Comparison of ENCODE assay signal across 16 mouse cellular contexts in the genomic region with DNA sequence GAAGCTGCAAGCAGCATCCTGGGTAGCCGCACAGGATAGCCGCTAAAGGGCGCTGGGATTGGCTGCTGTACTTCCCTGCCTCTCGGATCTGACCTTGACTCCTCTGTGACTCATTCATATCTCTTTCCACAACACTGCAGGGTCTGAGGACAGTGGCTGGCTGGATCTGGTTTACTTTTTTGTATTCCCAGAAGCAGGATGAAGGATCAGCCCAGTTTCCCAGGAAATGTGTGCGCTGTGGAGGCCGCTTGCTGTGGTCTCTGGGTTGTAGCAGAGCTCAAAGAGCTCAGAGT. TPM values are rescaled to one million over a fixed set of nuclear protein-coding genes. Genes with fewer than 3 reads are reported as not detected.
A peak's percentile ranks its signal among the peaks of the same experiment; 100 is the strongest.
DNase-seq lines count a peak whose midpoint lies in the region; ATAC-seq and TF ChIP-seq lines count a peak whose summit lies in the region.
"Had no signal": no experiment of that assay in that cellular context is flagged by ENCODE, and none has a peak within 500 bp of the region (broad histone marks: within the 10 kb centered on the region; RNA-seq: fewer than 3 reads in every experiment).

No protein-coding gene starts in this region.

- H3K27me3 ChIP-seq in intestine, embryonic 16.5 days (replicated peaks; ENCODE audit: control insufficient read depth, insufficient read depth, low read length): no peaks in the 10 kb centered on the region
- H3K27me3 ChIP-seq in intestine, embryonic 15.5 days (replicated peaks): no peaks in the 10 kb centered on the region
- no peaks in the 10 kb centered on the region for H3K27me3 ChIP-seq in limb, embryonic 10.5 days (ENCODE audit: low read depth, poor library complexity, severe bottlenecking)
- H3K27me3 ChIP-seq: lung, embryonic 15.5 days had no signal

- no peak overlapping the region for H3K27ac ChIP-seq in intestine, embryonic 16.5 days (ENCODE audit: low read length)
- no peak overlapping the region for H3K27ac ChIP-seq in intestine, embryonic 15.5 days
- H3K27ac ChIP-seq in ES-E14 (ENCODE audit: insufficient read depth, low read depth, low read length, poor library complexity, severe bottlenecking): peak overlapping the region; percentile 71
- 0 out of 2 replicates have a peak overlapping the region, but pooled peaks have one; percentile 22 for H3K27ac ChIP-seq in limb, embryonic 10.5 days
- H3K27ac ChIP-seq: left cerebral cortex, adult 2 months had no signal

- DNase-seq in 3T3-L1 (ENCODE audit: low read depth, low spot score): peak; percentile 32
- DNase-seq in ES-E14 (ENCODE audit: low read depth, low spot score): peak; percentile 59
- no peak for DNase-seq in limb, embryonic 10.5 days (ENCODE audit: low spot score)
- no peak for DNase-seq in spleen, postnatal 14 days (ENCODE audit: low spot score in 2 of 2)
- DNase-seq in spleen, adult 18-20 months: no peak
- DNase-seq: cerebellum, adult 9-10 months; heart, postnatal 14 days; kidney, adult 11 months; midbrain, embryonic 14.5 days; thymus, postnatal 14 days had no signal

- H3K4me1 ChIP-seq in intestine, embryonic 16.5 days (ENCODE audit: control insufficient read depth, insufficient read depth, low read length): 0 out of 2 replicates have a peak, but pooled peaks cover 7% of the 10 kb centered on the region
- H3K4me1 ChIP-seq in intestine, embryonic 15.5 days (replicated peaks): peaks cover 22% of the 10 kb centered on the region
- H3K4me1 ChIP-seq in ES-E14 (ENCODE audit: control insufficient read depth in 2 of 2, insufficient read depth in 2 of 2, low read length in 2 of 2, poor library complexity in 1 of 2): peaks cover 4 to 16% of the 10 kb centered on the region in 2 experiments; a peak in 3 of 4 replicates
- H3K4me1 ChIP-seq in limb, embryonic 10.5 days: peaks cover 28% of the 10 kb centered on the region

- no peak overlapping the region for H3K4me2 ChIP-seq in intestine, embryonic 16.5 days (ENCODE audit: low read depth, low read length)
- no peak overlapping the region for H3K4me2 ChIP-seq in intestine, embryonic 15.5 days (replicated peaks)
- H3K4me2 ChIP-seq: lung, embryonic 15.5 days had no signal

- in situ Hi-C loops in ES-E14 (cut with MboI; ENCODE audit: low sequenced_read_pairs in 2 of 2, unreplicated experiment in 2 of 2): loop anchor here in 1 of 2 experiments (10.0 kb wide), 1 partner anchor 305 kb away; no protein-coding TSS in a partner anchor

- 68% methylated on average over 6 of the region's 6 CpGs for WGBS in intestine, embryonic 16.5 days
- WGBS in intestine, embryonic 15.5 days: 74% methylated on average over 6 of the region's 6 CpGs
- 93% methylated on average over 6 of the region's 6 CpGs for whole genome bisulfite sequencing in limb, embryonic 10.5 days

- H3K36me3 ChIP-seq in intestine, embryonic 16.5 days (ENCODE audit: control insufficient read depth, insufficient read depth, low read length): no peaks in the 10 kb centered on the region
- no peaks in the 10 kb centered on the region for H3K36me3 ChIP-seq in intestine, embryonic 15.5 days
- H3K36me3 ChIP-seq in ES-E14 (ENCODE audit: control insufficient read depth, insufficient read depth, low read length, poor library complexity, severe bottlenecking): no peaks in the 10 kb centered on the region
- no peaks in the 10 kb centered on the region for H3K36me3 ChIP-seq in limb, embryonic 10.5 days
- H3K36me3 ChIP-seq: lung, embryonic 15.5 days had no signal

- no peaks in the 10 kb centered on the region for H3K9me3 ChIP-seq in intestine, embryonic 16.5 days (ENCODE audit: control insufficient read depth, low read length)
- no peaks in the 10 kb centered on the region for H3K9me3 ChIP-seq in intestine, embryonic 15.5 days
- no peaks in the 10 kb centered on the region for H3K9me3 ChIP-seq in ES-E14 (ENCODE audit: control insufficient read depth, insufficient read depth, low read depth, low read length)
- no peaks in the 10 kb centered on the region for H3K9me3 ChIP-seq in limb, embryonic 10.5 days (replicated peaks)
- H3K9me3 ChIP-seq: lung, embryonic 15.5 days had no signal

- ATAC-seq in intestine, embryonic 16.5 days: peak; percentile 27; the same call in 1 of the 2 replicates
- no peak for ATAC-seq in intestine, embryonic 15.5 days
- ATAC-seq in erythroblast, adult 5-6 weeks (replicated peaks; ENCODE audit: low FRiP score, poor library complexity, severe bottlenecking): no peak
- ATAC-seq: CD4-positive, CD25-positive, alpha-beta regulatory T cell, adult 4 months had no signal

- H3K4me3 ChIP-seq in intestine, embryonic 16.5 days (ENCODE audit: low read length): no peak overlapping the region
- no peak overlapping the region for H3K4me3 ChIP-seq in intestine, embryonic 15.5 days (replicated peaks)
- H3K4me3 ChIP-seq in ES-E14 (ENCODE audit: insufficient read depth in 1 of 2, low read depth in 1 of 2, low read length in 2 of 2, poor library complexity in 1 of 2, severe bottlenecking in 1 of 2): no peak overlapping the region
- no peak overlapping the region for H3K4me3 ChIP-seq in limb, embryonic 10.5 days
- H3K4me3 ChIP-seq: left cerebral cortex, adult 2 months; lung, embryonic 15.5 days had no signal

- no peak overlapping the region for H3K9ac ChIP-seq in intestine, embryonic 16.5 days (ENCODE audit: low read depth, low read length)
- H3K9ac ChIP-seq in intestine, embryonic 15.5 days: no peak overlapping the region
- H3K9ac ChIP-seq in ES-E14 (ENCODE audit: insufficient read depth, low read depth, low read length, poor library complexity, severe bottlenecking): no peak overlapping the region
- H3K9ac ChIP-seq: lung, embryonic 15.5 days had no signal

TF ChIP-seq in ES-E14, 5 proteins besides CTCF, POLR2A, EP300 and RAD21:
- no peak for TF ChIP-seq ZC3H11A (IDR thresholded peaks at IDR 0.05; ENCODE audit: borderline replicate concordance, low read depth, low read length)
- no peak for TF ChIP-seq ZNF384 (IDR thresholded peaks at IDR 0.05; ENCODE audit: low read depth, low read length)
- no peak for TF ChIP-seq MAFK (IDR thresholded peaks at IDR 0.05; ENCODE audit: insufficient read depth, low read depth, low read length)
- TF ChIP-seq CHD2 (IDR thresholded peaks at IDR 0.05; ENCODE audit: low read depth, low read length): no peak
- TF ChIP-seq HCFC1 (IDR thresholded peaks at IDR 0.05; ENCODE audit: borderline replicate concordance, insufficient read depth, low read length): no peak
TF ChIP-seq in ES-E14: peak in this region for 0.

RNA-seq across cellular contexts. Expression of gene Slc25a33, which starts 26.0 kb away (rescaled TPM):
- polyA plus RNA-seq in intestine, embryonic 16.5 days (2015; fragmentation: Nextera tagmentation; extraction: Ambion mirVana): 6.8 and 9.1 TPM in 2 replicates
- 9.5 and 10.3 TPM in 2 replicates for polyA plus RNA-seq in intestine, embryonic 15.5 days (2015; fragmentation: Nextera tagmentation; extraction: Ambion mirVana)
- 11.5 and 12.2 TPM in 2 replicates for total RNA-seq in ES-E14 (2012; rRNA removed)
- polyA plus RNA-seq in limb, embryonic 10.5 days (2016; fragmentation: Nextera tagmentation; extraction: Ambion mirVana): 24.5 and 25.4 TPM in 2 replicates
- not detected in 2 replicates for total RNA-seq in erythroblast, adult 5-6 weeks (2015; ENCODE audit: low replicate concordance)
- not detected in 2 replicates for total RNA-seq in erythroblast, adult 5-6 weeks (2017; ENCODE audit: low replicate concordance)

Comparison
In these comparisons a context has a peak if more than half of its experiments do, and no peak if none do; other contexts are left out.
1. H3K27ac ChIP-seq: peak in ES-E14 (single experiment) and limb, embryonic 10.5 days (single experiment); none in intestine, embryonic 16.5 days (single experiment) and intestine, embryonic 15.5 days (single experiment).
2. DNase-seq: peak in 3T3-L1 (single experiment) and ES-E14 (single experiment); none in limb, embryonic 10.5 days (single experiment), spleen, postnatal 14 days (0 of 2) and spleen, adult 18-20 months (0 of 2).